Mouse (Mus musculus): Measurements from ENCODE around the gene Timm17b.

DNA sequence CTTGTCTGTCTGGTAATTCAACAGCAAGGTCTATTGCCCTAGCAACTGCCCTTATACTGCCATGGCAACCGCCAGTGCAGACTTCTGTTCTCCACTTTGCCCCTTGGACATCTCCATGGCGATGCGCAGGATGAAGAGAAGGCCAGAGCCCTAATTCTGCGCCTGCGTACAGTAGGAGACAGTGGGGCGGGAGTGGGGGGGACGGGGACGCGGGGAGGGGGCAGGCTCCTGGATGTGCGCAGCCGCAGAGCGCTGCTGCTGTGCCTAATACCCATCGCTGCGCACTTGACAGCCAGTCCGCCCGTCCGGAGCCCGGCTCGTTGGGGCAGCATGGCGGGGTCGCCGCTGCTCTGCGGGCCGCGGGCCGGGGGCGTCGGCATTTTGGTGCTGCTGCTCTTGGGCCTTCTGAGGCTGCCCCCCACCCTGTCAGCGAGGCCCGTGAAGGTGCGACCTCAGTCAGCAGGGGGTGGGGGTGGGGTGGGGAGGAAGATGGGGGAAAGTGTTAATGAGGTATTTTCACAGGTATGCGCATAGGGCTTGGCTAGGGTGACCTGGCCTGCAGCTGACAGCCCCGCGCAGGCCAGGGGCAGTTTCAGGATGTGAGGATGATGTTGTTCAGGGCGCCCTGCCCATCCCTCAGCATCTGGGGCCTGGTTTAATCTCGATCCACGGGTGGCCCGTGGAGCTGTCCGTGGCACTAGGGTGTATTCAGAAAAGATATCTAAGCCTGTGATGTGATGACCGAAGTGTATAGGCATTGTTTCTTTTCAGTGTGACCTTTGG, 20.6 kb downstream of the Timm17b start, which contains the start of gene Pcsk1n:
- TF ChIP-seq EP300 (IDR thresholded peaks at IDR 0.05; ENCODE audit: insufficient read depth, low read depth, low read length) (no peak), POLR2A (IDR thresholded peaks at IDR 0.05; ENCODE audit: insufficient read depth, low read depth, low read length) (no peak)
